Mouse (Mus musculus): ENCODE measurements around the gene Zfp446.

DNA sequence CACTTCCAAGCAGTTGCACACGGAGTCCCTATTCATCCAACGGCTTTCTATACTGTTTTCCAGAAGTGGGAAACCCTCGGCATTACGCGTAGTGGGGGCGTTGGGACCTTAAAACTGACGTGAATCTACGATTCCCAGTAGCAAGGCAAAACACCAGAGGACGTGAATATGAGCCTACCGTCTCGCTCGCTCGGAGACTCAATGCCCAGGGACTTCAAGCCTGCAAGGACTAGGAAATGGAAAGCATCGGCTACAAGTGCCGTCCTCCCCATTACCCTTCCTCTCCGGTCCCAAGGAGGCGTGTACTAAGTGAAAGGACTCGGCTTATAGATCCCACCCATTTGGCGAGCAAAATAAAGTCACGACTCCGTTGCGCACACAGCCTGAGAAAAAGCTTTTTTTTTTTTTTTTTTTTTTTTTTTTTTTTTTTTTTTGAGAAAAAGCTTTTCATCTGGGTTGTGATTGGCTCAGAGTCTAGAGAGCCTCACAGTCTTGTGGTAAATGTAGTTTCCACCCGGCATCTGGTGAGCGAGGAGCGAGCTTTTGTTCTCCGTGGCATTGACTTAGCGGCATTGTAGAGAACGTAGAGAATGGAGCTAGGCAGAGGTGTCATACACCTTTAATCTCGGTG, 16.0 kb upstream of the Zfp446 start:
- no peak for TF ChIP-seq POLR2A (IDR thresholded peaks at IDR 0.05; ENCODE audit: control insufficient read depth, extremely low read depth, insufficient read depth, low read length, poor library complexity)
- no peak for TF ChIP-seq CTCF (IDR thresholded peaks at IDR 0.05; ENCODE audit: borderline replicate concordance, control insufficient read depth, extremely low read depth, insufficient read depth, low read length, poor library complexity)
